Mouse (Mus musculus) c-Kit-positive CD71-negative TER-119-negative erythroid progenitor cells, embryonic 14.5 days (primary cell): ENCODE results near the gene Zbtb42.

ENCODE experiments used
- DNase-seq: peaks from one replicate; pipeline ENCODE4 v3.0.0-alpha.2; 2013; ENCODE audit warnings: low read depth

The Zbtb42 gene

GRCm38 (mm10) chr12:112693185-112694126 lies 14.8 kb downstream of the Zbtb42 start:
- peak; percentile 86 for DNase-seq

GRCm38 (mm10) chr12:112694127-112694475 lies 15.5 kb downstream of the Zbtb42 start:
- no peak for DNase-seq

GRCm38 (mm10) chr12:112696806-112697425 lies 18.3 kb downstream of the Zbtb42 start:
- no peak for DNase-seq

DNA sequence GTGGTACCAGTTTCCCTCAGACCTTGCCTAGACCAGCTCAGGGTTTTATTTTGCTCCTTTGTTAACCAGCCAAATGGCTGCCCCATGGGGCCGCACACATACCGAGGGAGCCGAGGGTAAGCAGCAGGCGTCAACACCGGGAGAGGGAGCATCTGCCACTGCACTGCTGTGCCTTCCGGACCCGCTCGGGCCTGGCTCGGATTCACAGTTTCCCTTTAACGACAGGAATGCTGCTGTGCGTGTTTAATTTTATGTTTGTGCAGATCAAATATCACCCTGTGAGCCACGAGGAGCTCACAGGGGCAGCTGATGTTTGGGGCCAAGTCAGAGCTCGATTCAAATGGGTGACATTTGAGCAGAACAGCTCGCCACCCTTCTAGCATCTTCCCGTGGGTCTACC lies 21.9 kb downstream of the Zbtb42 start:
- no peak for DNase-seq

DNA sequence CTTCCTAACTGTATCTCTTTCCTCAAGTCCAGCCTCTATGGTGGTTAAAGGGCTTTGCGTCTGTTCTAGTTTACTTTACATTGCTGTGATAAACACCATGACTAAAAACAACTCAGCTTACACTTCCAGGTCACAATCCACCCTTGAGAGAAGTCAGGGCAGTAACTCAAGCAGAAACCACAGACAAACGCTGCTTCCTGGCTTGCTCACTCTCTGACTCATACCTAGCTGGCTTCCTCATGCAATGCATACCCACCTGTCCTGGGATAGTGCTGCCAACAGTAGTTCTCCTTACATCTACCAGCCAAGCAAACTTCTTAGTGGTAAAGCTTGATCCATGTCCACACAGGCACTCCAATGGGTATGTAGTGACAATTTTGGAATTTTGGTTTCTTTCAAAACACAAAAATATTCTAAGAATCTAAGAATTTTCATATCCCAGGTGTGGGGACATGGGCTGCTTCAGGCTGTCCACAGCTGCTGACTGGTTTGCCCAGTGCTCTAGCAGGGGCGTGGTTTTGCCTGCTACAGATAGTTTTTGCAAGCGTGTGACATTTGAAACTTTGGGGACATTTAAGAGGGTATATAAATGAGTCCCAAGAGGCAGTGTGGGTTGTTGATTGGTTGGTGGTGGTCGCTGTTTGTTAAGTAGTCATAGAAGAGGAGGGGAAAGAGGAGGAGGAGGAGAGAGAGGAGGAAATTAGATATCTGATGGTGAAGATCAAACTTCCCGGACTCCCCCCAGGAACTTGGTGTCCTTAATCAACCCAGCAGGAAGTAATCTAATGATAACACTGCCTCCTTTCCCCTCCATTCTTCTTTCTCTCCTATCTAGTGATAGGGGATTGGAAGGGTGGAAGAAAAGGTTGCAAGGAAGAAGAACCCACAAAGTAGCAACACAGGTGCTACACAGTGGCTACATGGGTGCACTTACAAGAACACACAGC lies 24.0 kb downstream of the Zbtb42 start:
- no peak for DNase-seq

DNA sequence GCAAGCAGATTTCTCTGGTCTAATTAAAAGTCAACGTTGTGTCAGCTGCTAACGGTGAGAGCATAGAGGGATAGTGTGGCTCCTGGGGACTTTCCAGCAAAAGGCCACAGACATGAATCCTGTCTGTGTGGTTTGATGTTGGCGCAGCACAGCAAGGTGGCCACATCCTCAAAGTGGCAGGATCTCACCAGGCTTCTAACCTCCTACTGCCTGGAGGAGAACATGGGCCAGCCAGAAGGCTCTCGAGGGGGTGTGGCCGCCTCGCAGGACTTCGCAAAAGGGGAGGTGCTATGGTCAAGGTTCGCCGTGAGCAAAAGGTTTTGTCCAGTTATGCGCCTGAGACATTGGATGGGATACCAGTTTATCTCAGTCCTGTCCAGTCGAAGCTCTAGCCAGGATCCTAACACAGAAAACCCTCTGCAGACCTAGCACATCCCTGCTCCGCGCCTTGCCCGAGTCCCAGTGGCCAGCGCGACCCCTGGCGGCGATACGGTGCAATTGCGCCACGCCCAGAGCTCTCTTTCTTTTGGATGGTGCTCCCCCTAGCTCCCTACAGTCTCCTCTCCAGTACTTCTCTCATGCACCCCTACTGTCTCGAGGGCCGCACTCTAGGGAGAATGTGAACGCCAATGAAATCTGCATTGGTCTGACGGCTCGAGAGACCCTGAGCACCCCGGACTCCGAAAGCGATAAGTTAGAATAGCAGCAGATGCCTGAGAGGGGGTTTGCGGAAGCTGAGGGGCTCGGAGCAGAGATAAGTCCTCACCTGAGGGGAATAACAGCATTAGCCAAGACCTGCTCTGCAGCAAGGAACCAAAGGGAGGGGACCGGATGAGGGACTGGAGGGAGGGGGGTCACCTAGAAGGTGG lies 28.3 kb downstream of the Zbtb42 start:
- peak; percentile 57 for DNase-seq

GRCm38 (mm10) chr12:112707573-112707869 lies 28.9 kb downstream of the Zbtb42 start:
- no peak for DNase-seq

- DNase-seq, result no peak
Observed at GRCm38 (mm10) chr12:112713984-112714383, 35.4 kb downstream of the Zbtb42 start.

- DNase-seq, result peak; percentile 53
Observed at GRCm38 (mm10) chr12:112717140-112717539, 38.5 kb downstream of the Zbtb42 start.

DNA sequence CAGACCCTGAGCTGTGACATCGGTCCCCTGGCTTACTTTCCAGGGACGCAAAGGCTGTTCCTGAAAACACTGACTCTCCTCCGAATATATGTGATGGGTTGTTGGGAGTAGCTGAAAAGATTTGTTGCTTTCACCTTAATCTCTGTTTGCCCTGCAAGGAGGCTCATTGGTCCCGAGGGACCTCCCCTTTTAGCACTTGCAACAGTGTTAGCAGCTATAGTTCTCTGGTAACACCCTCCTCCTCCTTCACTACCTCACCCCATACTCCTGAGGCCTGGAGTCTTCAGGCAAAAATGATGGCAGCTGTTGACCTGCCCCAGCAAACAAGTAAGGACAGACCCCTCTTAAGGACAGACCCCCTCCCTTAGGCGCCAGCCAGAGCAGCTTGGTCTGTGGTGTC lies 40.4 kb downstream of the Zbtb42 start:
- no peak for DNase-seq

DNA sequence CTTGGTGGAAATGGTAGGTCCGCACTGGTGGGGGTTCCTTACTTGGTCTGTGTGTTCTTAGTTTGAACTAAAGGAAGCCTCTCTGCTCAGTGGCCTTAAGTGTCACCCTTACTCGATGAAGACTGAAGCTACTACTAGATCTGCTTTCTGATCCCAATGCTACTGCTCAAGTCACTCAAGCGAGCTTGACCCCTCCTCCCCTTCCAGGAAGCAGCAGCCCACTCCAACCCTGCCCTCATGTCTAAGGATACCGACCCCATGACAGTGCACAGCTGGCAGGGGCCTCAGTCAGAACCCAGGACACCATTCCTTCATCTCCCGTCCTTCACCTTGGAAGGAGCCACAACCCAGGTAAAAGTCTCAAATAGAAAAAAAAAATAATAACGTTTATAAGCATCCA lies 41.6 kb downstream of the Zbtb42 start, which contains the start of gene Cep170b:
TSS of gene Cep170b (plus strand) at position 240 of the 400 bp plus-strand sequence.
- no peak for DNase-seq

- no peak for DNase-seq
Observed at GRCm38 (mm10) chr12:112720890-112721423, 42.3 kb downstream of the Zbtb42 start.

DNA sequence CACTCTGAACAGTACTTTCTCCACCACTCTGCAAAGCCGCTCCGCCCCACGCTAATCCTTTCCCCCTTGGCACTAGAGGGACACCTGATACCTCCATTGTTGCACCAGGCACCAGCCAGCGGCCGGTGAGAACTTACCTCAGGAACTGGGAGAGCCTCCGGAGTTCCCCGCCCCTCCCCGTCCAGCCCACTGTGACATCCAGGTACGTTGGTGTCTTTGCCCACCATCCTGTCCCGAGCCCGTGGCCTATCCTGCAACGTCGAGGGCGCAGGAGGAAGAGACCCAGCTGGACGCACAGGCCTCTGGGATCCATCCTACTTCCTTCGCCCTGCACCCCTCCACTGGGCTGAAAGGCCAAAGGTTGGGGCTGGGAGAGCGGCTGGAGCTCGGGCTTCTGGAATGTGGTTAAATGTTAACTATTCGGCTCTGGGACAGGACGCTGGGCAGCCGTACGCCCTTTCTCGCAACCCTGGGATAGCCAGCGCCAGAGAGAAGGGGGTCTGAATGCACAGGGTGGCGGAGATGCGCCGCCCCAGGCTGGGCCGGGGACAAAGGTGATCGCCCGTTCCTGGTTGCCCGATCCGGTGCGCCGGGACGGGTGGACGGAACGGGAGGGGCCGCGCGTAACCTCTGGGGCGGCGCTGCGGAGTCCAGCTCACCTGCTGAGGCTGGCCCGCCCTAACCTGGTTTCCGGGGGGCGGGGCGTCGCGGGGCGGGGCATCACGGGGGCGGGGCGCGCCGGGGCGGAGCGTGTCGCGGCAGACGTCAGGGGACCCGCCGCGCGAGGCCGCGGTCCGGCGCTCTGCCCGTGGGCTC lies 43.0 kb downstream of the Zbtb42 start:
- no peak for DNase-seq

DNA sequence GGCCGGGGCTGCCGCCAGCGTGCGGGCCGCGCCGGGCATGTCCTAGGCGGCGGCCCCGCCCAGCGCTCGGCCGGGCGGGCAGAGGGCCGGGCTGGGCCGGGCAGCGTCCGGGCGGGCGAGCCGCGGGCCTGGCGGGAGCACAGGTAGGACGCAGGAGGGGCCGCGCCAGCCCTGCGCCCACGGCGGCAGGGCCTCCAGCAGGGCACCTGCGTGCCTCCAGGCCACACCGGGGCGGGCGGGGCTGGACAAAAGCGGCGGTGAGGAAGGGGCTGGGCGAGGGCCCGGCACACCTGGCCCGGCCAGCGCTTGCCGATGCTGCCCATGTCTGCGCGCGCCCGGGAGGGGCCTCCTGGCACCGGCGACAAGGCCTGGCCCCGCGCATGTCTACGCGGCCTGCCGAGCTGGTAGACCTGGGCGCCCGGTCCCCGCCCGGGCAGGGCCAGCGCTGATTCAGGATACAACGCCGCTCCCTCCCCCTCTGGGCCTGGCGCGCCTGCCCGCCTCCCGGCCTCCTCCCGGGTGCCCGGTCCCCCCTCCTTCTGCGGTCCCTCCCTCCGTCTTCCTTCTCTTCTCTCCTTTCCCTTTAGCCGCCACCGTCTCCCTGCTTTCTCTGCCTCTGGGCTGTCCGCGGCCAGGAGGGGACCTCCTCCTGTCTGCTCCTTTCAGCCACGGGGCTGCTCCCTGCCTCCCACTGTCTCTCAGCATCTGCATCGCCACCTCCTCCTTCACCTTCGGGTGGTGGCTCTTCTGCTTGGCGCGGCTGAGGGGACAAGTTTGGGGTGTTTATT lies 43.8 kb downstream of the Zbtb42 start:
- DNase-seq, result no peak

DNA sequence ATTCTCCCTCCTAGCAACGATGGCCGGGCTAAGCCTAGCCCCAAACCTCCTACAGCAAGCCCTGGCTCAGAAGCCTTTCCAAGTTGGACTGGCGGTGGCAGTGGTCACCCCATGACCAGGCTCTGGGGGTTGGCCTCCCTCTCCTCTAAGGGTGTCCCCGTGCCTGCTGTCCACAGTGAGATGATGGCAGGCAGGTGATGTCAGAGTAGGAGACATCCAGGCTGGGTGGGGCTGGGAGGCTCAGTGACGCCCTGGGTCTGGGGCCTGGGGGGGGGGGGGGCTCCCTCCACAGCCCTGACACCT lies 44.4 kb downstream of the Zbtb42 start:
- DNase-seq, result no peak

DNA sequence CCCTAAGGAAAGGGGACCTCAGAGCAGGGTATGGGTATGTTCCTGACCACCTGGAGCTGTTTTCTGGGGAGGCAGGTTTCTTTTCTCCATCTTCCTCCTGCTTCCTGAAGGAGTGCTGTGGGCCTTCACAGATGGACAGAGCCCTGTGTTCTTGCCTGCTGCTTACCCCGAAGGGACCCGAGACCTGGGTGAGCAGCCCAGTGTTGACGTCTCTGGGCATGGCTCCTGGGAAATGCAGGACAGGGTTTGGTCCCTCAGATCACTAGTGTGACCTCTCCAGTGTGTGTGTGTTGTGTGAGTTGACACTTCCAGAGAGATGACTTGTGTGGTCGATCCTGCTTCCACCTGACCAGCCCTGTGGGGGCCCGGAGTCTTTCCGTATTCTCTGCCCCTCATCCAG lies 44.8 kb downstream of the Zbtb42 start:
- no peak for DNase-seq

- peak; percentile 79 for DNase-seq
Observed at GRCm38 (mm10) chr12:112724077-112724805, 45.6 kb downstream of the Zbtb42 start.

GRCm38 (mm10) chr12:112727801-112728200 lies 49.2 kb downstream of the Zbtb42 start:
- no peak for DNase-seq

DNA sequence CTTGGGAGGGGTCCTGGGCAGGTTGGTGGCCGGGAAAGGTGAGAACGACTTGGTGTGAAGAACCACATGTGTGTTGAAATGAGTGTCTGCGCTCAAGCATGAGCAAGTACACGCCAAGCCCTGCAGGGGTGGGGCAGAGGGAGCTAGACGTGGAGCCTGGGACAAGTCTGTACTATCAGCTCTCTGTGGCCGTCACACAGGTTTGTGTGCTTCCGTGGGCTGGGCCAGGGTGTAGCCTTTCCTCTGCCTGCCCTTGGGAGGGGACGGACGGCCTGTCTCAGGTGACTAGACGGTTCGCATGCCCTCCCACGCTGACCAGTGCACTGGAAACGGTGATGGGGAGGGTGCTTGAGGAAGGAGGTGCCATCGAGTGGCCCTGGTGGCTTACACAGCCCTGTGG lies 52.2 kb downstream of the Zbtb42 start:
- no peak for DNase-seq
